Mouse (Mus musculus) heart, adult 2 months (tissue): ENCODE data around the gene Sf3b3. TPM values are rescaled to one million over a fixed set of nuclear protein-coding genes. Genes with fewer than 3 reads are reported as not detected.

Experiments
- DNase-seq, 2 experiments: peaks; one replicate each; pipeline ENCODE4 v3.0.0; 2021
- H3K27ac ChIP-seq: fragments of 200-600 bp; 2 replicates; pipeline ENCODE4 v1.8.1; 2022
- H3K27me3 ChIP-seq: fragments of 200-500 bp; 2 replicates; pipeline ENCODE4 v1.6.1; 2012; ENCODE audit warnings: mild to moderate bottlenecking, low read length, inconsistent platforms, mixed read lengths; ENCODE audit not compliant: control insufficient read depth, insufficient read depth
- H3K36me3 ChIP-seq: fragments of 200-500 bp; 2 replicates; pipeline ENCODE4 v1.6.1; 2012; ENCODE audit warnings: low read length, inconsistent platforms; ENCODE audit not compliant: control insufficient read depth, insufficient read depth
- H3K4me1 ChIP-seq: fragments of 200-500 bp; 2 replicates; pipeline ENCODE4 v1.6.1; 2011; ENCODE audit warnings: low read length; ENCODE audit not compliant: control insufficient read depth, insufficient read depth
- H3K4me3 ChIP-seq: fragments of 200-600 bp; 2 replicates; pipeline ENCODE4 v1.8.1; 2022
- H3K79me2 ChIP-seq: fragments of 200-500 bp; replicated peaks from 2 replicates; pipeline ENCODE4 v1.6.1; 2012; ENCODE audit warnings: mild to moderate bottlenecking, inconsistent platforms, low read length, moderate library complexity, mixed read lengths; ENCODE audit not compliant: control insufficient read depth, insufficient read depth
- H3K9ac ChIP-seq: fragments of 200-500 bp; 2 replicates; pipeline ENCODE4 v1.6.1; 2012; ENCODE audit warnings: low read depth, mild to moderate bottlenecking, control low read depth, inconsistent platforms, low read length, mixed read lengths
- CTCF ChIP-seq: fragments of 200-600 bp; IDR thresholded peaks from 2 replicates; pipeline ENCODE4 v1.8.1; 2022; ENCODE audit warnings: antibody characterized with exemption, mild to moderate bottlenecking, moderate library complexity
- EP300 ChIP-seq: fragments of 200-500 bp; IDR thresholded peaks from 2 replicates; pipeline ENCODE4 v1.6.1; 2011; ENCODE audit warnings: low read depth, low read length, control low read depth; ENCODE audit not compliant: insufficient read depth
- POLR2A ChIP-seq: fragments of 200-500 bp; IDR thresholded peaks from 2 replicates; pipeline ENCODE4 v1.6.1; 2011; ENCODE audit warnings: mild to moderate bottlenecking, low read depth, low read length, control low read depth; ENCODE audit not compliant: insufficient read depth
- WGBS: fragments of 180-500 bp; shearing (Covaris S2); methylation state at CpG from one replicate; pipeline ENCODE4 v1.1.7; 2018; 5-methylcytosine and 5-hydroxymethylcytosine counted together
- intact Hi-C: fragments of 180-260 bp; cut with DNase I; formaldehyde crosslinking; loops from one replicate; pipeline ENCODE4 v1.15.1; 2025
- polyA plus RNA-seq: library from polyadenylated mRNA; depleted of rRNA; stranded (reverse); fragments of >200 nt; gene quantifications from 2 replicates; pipeline ENCODE4 v1.2.3, GENCODE M21; 2012
- total RNA-seq, 2 experiments: library from RNA; stranded (reverse); gene quantifications; 2 replicates each; pipeline ENCODE4 v1.2.3; 2021

Sf3b3 gene
- total and polyA plus RNA-seq, 3 experiments = 19.2 to 39.7 (median 38.3) TPM

DNA sequence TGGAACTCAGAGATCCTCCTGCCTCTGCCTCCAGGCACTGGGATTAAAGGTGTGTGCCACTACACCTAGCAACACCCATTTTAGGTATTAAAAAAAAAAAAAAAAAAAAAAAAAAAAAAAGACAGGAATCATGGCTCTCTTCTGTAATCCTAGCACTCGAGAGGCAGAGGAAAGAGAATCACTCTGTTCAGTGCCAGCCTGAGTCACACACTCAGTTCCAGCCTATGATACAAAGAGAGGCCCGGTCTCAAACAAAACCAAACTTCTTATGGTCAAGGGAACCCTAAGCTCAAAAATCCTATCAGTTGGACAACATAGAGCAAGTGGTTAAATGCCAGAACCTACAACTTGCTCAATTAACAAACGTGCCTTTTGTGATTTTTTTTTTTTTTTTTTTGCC is 1.6 kb downstream of the Sf3b3 start:
- DNase-seq = no peak
- H3K36me3 ChIP-seq = peaks cover 22% of the 10 kb centered on the region
- H3K4me3 ChIP-seq = no peak overlapping the region
- TF ChIP-seq POLR2A (no peak), EP300 (no peak), CTCF (no peak)
- intact Hi-C loops = loop anchor here (10.0 kb wide), 1 partner anchor 200 kb away; no protein-coding TSS in a partner anchor
- H3K27ac ChIP-seq = no peak overlapping the region
- no peak overlapping the region for H3K9ac ChIP-seq
- peaks cover 5% of the 10 kb centered on the region for H3K79me2 ChIP-seq
- peaks cover 5% of the 10 kb centered on the region for H3K4me1 ChIP-seq
- WGBS = 42% methylated on average over 3 of the region's 3 CpGs
- no peaks in the 10 kb centered on the region for H3K27me3 ChIP-seq

DNA sequence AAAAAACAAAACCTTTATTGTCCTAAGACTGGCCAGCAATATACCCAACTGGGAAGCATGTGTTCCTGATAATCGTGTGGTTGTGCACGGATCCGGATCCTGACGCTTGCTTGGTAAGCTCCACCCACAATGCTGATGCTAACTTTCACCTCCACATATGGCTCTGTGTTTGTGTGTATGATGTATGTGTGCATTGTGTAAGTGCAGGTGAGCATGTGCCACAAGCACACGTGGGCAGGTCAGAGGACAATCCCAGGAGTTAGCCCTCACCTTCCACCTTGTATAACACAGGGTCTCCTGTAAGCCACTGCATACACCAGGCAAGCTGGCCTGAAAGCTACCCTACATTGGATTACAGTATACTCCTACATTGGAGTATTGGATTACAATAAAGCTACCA is 3.4 kb downstream of the Sf3b3 start:
- H3K4me3 ChIP-seq = no peak overlapping the region
- DNase-seq = no peak
- TF ChIP-seq CTCF (no peak), EP300 (no peak), POLR2A (no peak)
- intact Hi-C loops = loop anchor here (2.0 to 10.0 kb wide), 2 partner anchors 92 to 198 kb away; no protein-coding TSS in a partner anchor
- H3K27ac ChIP-seq = no peak overlapping the region
- 53% methylated on average over 5 of the region's 5 CpGs for WGBS
- peaks cover 5% of the 10 kb centered on the region for H3K4me1 ChIP-seq
- peaks cover 26% of the 10 kb centered on the region for H3K36me3 ChIP-seq
- no peak overlapping the region for H3K9ac ChIP-seq
- H3K79me2 ChIP-seq = peaks cover 5% of the 10 kb centered on the region
- H3K27me3 ChIP-seq = no peaks in the 10 kb centered on the region

DNA sequence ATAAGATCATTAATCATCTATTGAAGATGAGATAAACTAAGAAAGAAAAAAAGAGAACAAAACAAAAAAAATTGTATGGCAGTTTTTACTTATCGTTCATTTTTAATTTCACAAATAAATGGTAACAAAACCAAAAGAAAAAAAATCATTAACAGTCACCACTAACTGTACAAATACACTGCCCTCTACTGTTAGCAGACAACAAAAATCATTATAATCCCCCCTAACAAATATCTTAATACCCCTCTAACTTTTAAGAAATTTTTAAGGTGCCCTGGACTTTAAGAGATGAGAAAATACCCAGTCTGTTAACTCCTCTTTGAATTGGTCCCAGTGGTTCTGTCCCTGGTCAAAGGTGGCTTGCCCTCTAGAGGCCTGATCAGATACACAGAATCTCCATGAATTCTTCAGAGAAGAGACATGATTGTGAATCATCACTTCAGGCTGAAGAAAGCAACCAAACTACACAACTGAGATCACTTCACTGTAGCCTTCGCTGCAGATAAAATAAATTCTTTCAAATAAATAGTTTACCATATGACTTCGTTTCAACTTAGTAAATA is 4.5 kb downstream of the Sf3b3 start:
- H3K4me3 ChIP-seq = no peak overlapping the region
- WGBS = 82% methylated on average over 3 of the region's 3 CpGs
- TF ChIP-seq CTCF = peak; percentile 54
- TF ChIP-seq POLR2A = no peak
- no peak overlapping the region for H3K27ac ChIP-seq
- DNase-seq = no peak
- H3K4me1 ChIP-seq = peaks cover 3% of the 10 kb centered on the region
- H3K79me2 ChIP-seq = peaks cover 5% of the 10 kb centered on the region
- H3K9ac ChIP-seq = no peak overlapping the region
- no peaks in the 10 kb centered on the region for H3K27me3 ChIP-seq
- peaks cover 20% of the 10 kb centered on the region for H3K36me3 ChIP-seq
- intact Hi-C loops = loop anchor here (2.0 to 10.0 kb wide), 2 partner anchors 91 to 197 kb away; no protein-coding TSS in a partner anchor

DNA sequence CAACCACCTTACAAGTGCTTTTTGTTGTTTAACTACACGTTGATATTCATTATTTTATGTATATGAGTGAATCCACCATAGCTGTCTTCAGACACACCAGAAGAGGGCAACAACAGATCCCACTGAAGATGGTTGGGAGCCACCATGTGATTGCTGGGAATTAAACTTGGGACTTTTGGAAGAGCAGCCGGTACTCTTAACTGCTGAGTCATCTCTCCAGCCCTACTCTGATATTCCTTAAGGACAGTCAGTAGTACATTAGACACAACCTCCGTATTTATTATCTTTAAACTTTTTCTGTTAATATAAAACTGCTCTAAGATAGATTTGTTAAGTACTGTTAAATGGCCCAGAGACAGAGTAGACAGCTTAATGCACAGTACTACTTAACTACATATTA is 14.6 kb downstream of the Sf3b3 start:
- intact Hi-C loops = no loop called here
- no peaks in the 10 kb centered on the region for H3K4me1 ChIP-seq

GRCm38 (mm10) chr8:110828511-110828910 is 18.1 kb downstream of the Sf3b3 start:
- Histone ChIP-seq H3K27ac (no peak overlapping the region), H3K27me3 (no peaks in the 10 kb centered on the region), H3K36me3 (peaks cover 10% of the 10 kb centered on the region), H3K9ac (no peak overlapping the region), H3K79me2 (no peaks in the 10 kb centered on the region; the same call in 1 of the 2 replicates), H3K4me1 (no peaks in the 10 kb centered on the region), H3K4me3 (no peak overlapping the region)
- TF ChIP-seq CTCF = no peak
- TF ChIP-seq EP300 = no peak
- TF ChIP-seq POLR2A = no peak
- no peak for DNase-seq
- intact Hi-C loops = no loop called here
- WGBS = 67% methylated on average over 3 of the region's 3 CpGs

More for the DNA sequence above, 14.6 kb downstream of the Sf3b3 start:
- Histone ChIP-seq H3K36me3 (peaks cover 15% of the 10 kb centered on the region), H3K27ac (no peak overlapping the region), H3K79me2 (no peaks in the 10 kb centered on the region; the same call in 1 of the 2 replicates), H3K4me3 (no peak overlapping the region), H3K27me3 (no peaks in the 10 kb centered on the region), H3K9ac (no peak overlapping the region)
- TF ChIP-seq POLR2A (no peak), EP300 (no peak), CTCF (no peak)
- no peak for DNase-seq
- 64% methylated on average over 3 of the region's 3 CpGs for WGBS

DNA sequence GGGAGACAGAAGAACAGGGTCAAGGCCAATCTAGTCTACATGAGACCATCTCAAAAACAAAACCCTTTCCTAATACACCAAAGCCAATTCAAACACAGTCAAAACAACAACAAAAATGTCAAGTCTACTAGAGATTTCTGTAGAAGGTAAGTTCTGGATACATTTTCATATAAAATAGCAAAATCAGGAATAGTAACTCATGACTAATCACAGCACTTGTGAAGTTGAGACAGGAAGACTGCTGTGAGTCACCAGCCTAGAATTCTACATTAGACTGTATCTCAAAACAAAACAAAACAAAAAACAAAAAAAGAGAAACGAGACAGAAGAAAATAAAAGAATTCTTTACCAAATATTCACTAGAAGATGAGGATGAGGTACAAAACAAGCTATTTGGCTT is 21.7 kb downstream of the Sf3b3 start:
- intact Hi-C loops = no loop called here
- peaks cover 18% of the 10 kb centered on the region for H3K36me3 ChIP-seq
- 45% methylated on average over 1 of the region's 1 CpGs for WGBS
- no peak overlapping the region for H3K9ac ChIP-seq
- no peak for DNase-seq
- no peaks in the 10 kb centered on the region for H3K27me3 ChIP-seq
- TF ChIP-seq POLR2A (no peak), CTCF (no peak), EP300 (no peak)
- no peak overlapping the region for H3K27ac ChIP-seq
- H3K79me2 ChIP-seq = no peaks in the 10 kb centered on the region; the same call in 1 of the 2 replicates
- no peak overlapping the region for H3K4me3 ChIP-seq
- H3K4me1 ChIP-seq = no peaks in the 10 kb centered on the region
